Mouse (Mus musculus) skeletal muscle tissue, postnatal 0 days (tissue): ENCODE data around the gene Nup188. TPM values are rescaled to one million over a fixed set of nuclear protein-coding genes. Genes with fewer than 3 reads are reported as not detected.

Source experiments
- microRNA-seq, 2 experiments: library from miRNA; unstranded; fragments of <30 nt; microRNA quantifications; one replicate each; pipeline ENCODE4; 2016
- polyA plus RNA-seq: library from polyadenylated mRNA; unstranded; fragments of >200 nt; fragmentation: Nextera tagmentation; extraction: Ambion mirVana; gene quantifications from 2 replicates; pipeline ENCODE4 v1.2.1, GENCODE M21; 2015

The Nup188 gene
- polyA plus RNA-seq, result 8.8 and 9.5 TPM in 2 replicates

DNA sequence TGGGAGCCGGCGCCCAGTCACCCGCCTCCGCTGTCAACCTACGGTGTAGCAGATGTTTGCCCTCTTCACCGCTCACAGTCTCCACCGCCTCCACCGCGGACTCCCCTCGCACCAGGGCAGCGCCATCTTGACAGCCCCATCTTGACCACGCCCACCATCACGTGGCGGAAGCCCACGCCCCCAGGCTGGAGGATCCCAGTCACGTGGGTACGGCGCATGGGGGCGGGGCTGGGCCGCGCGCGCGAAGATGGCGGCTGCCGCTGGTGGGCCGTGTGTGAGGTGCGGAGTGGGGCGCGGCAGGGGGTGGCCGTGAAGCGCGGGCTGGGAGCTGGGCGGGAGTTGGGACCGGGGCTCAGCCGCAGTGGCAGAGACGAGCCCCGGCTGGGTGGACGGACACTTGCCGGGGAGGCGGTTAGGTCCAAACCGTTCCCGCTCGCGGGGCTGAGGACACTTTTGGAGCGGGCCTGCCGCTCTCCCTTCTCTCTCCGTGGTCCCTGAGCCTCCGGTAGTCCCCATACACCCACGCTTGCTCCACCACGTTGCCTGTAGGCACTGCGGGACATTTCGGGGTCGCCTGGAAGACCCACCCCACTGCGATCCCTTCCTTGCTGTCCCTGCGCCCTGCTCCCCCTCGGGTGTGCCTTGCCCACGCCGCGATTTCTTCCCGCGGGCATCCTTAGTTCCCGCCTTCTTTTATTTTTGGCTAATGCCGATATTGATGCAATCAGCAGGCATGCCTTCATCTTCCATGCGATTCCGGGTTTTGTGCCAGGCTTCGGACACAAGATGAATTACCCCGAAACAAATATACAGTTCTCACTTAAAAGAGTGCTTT is at the start of gene Nup188, which contains the start of gene Dolk:
Gene Nup188, plus strand, starts transcription at position 206 of the 835 bp plus-strand sequence.
Gene Dolk, minus strand, starts transcription at position 143 of the 835 bp plus-strand sequence.

DNA sequence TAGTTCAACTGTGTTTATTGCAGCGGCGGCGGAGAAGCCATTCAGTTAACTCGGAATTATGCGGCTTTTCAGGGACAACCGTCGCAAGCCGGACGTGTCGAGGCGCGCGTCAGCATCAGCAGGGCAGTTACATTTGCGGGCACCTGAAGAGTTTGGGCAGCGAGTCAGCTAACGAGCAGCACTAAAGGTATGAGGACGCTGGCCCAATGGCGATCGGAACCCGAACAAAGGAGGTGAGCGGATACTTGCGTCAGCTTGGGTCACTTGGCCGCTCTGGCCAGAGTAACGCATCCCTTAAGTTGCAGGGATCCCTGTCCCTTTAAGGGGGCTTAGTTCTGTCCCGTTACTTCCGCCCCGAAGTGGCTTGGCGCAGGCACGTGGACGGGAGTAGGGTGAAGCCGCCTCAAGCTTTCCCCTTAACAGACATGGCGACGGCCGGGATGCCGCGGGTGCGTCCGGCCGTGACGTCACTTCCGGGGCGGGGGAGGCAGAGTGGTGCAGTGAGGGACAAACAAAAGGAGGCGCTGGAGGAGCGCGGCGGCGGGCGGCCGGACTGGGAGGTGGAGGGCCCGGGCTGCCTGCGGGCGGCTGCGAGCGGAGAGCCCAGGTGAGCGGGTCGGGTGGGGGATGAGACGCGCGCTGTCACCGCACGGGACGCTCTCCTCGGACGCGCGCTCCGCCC is 48.9 kb upstream of the Nup188 start, which contains the start of gene Lrrc8a:
Gene Lrrc8a, plus strand, starts transcription at position 517 of the 682 bp plus-strand sequence.

DNA sequence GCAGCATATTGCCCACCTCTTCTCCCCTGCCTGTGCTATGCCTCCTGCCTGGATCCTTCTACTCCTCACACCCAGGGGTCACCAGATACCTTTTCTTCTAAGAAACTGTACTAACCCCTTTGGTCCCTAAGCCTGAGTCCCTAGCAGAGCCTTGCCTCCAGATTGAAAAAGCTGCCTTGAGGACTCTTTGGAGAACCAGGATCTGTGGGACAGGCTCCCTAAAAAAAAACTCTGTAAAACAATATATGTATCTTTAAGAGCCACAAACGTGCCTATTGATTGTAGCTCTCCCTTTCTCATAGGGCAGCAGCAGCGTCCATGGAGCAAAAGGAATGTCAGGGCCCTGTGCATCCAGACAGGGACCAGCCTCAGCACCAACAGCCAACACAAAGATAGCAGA is 45.9 kb upstream of the Nup188 start, which contains the start of gene Gm28035:
Gene Gm28035, plus strand, starts transcription at position 301 of the 400 bp plus-strand sequence.

DNA sequence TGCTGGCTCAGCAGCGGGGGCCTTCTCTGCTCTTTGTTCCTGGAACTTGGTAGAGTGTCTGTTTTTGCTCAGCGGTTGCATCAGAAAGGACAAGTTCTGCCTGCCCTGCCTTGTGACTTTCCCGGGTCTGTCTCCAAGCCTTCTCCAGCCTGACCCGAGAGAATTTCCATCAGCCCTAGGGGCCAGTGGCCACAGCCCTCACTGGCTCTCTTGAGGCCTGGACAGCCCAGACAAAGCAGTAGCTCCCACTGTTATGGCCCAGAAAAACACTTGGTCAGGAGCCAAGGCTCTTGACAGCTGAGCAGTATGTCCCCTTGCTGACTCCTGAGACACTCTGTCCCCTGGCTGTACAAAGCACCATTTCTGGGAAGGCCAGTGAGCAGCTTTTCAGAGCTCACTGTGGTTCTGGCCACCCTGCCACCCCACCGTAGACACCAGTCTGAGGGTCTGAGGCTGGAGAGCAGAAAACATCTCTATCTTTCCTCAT is 20.4 kb upstream of the Nup188 start, which contains the start of gene Phyhd1:
Gene Phyhd1, plus strand, starts transcription at position 437 of the 487 bp plus-strand sequence.

GRCm38 (mm10) chr2:30280743-30281142 is 5.5 kb upstream of the Nup188 start, which contains the start of gene Gm28038:
Gene Gm28038, plus strand, starts transcription at chr2:30281043.

GRCm38 (mm10) chr2:30358533-30359531 is 72.6 kb downstream of the Nup188 start, which contains the start of gene Sh3glb2:
Gene Sh3glb2, minus strand, starts transcription at chr2:30359337.

DNA sequence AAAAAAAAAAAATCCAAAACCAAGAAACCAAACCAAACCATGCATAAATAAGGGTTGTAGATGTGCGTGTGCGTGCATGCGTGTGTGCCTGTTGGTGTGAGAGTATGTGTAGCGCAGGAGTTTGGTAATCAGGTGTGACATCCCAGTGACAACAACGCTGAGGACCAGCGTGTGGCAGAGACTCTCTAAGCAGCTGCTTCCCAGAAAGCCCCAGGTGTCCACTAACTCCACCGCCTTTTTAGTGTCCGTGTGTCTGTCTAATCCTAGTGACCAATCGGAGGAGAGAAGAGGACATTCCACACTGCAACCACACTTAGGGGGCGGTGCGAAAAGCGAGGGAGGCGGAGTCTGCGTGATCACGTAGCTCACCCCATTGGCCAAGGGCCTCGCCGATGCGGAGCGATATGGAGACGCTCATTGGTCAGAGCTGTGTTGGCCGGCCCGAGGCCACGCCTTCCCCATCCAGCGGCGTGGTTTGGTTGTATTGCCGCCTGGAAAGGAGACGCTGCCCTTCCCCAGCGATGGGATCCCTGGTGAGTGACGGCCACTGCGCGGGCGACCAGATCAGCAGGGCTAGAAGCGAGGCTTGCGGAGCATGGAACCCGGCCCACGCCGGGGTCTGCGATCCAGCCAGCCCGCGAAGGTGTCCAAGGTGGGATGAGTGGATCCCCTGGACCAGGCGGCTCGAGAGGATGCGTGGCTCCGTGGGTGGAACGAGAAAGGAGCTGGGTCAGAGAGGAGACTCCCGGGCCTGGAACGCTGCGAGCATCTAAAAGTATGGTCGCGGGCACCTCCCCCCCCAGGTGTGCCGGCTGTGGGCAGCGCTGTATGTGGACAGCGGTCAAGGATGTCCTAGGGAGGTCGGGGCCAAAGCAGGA is 77.8 kb downstream of the Nup188 start, which contains the start of gene Miga2:
Gene Miga2, plus strand, starts transcription at position 461 of the 878 bp plus-strand sequence.

DNA sequence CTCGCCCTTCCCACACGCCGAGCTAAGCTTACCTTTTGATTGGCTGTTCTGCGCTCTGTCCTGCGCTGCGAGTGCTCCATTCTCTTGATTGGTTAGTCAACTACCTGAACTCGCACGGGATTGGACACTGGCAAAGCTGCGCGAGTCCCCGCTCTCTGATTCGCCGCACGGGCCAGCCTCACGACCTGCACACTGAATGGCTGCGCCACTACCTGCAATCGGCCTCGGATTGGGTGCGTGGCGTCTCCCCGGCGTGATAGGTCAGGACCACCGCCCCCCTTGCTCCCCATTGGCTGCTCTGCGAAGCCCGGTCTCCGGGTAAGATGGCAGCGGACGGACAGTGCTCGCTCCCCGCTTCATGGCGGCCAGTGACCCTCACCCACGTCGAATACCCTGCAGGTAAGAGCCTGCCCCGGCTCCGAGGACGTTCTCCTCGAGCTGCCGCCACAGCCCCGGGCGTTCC is 105.9 kb downstream of the Nup188 start, which contains the start of gene Dolpp1:
Gene Dolpp1, plus strand, starts transcription at position 141 of the 463 bp plus-strand sequence.

Small RNA genes lying within 50 kb of the gene (microRNA-seq; reads per million reads assigned to microRNA genes)
- 0 reads per million in 2 experiments for gene Gm47292

Other genes with a start within 250 kb of the Nup188 start
- 12.5 and 13.9 TPM in 2 replicates for gene Wdr34, start 237.5 kb upstream of the Nup188 start, polyA plus RNA-seq
- gene Set, start 229.0 kb upstream of the Nup188 start, polyA plus RNA-seq, result 133 and 153 TPM in 2 replicates
- 3.1 and 3.2 TPM in 2 replicates for gene Pkn3, start 208.7 kb upstream of the Nup188 start, polyA plus RNA-seq
- gene Zdhhc12, start 192.7 kb upstream of the Nup188 start, polyA plus RNA-seq, result 7.4 and 9.1 TPM in 2 replicates
- 3.4 and 4.3 TPM in 2 replicates for gene Zer1, start 161.8 kb upstream of the Nup188 start, polyA plus RNA-seq
- gene Tbc1d13, start 152.7 kb upstream of the Nup188 start, polyA plus RNA-seq, result 2.5 and 4.2 TPM in 2 replicates
- gene Endog, start 114.9 kb upstream of the Nup188 start, polyA plus RNA-seq, result 52.5 and 63.3 TPM in 2 replicates
- 14.9 and 20.0 TPM in 2 replicates for gene Spout1, start 107.9 kb upstream of the Nup188 start, polyA plus RNA-seq
- 9.6 TPM in 2 replicates for gene Kyat1, start 80.5 kb upstream of the Nup188 start, polyA plus RNA-seq
- gene Lrrc8a, start 48.7 kb upstream of the Nup188 start, polyA plus RNA-seq, result 17.7 and 19.1 TPM in 2 replicates
- gene Gm28035, start 45.8 kb upstream of the Nup188 start, polyA plus RNA-seq, result 0.10 and 0.16 TPM in 2 replicates
- gene Phyhd1, start 20.2 kb upstream of the Nup188 start, polyA plus RNA-seq, result 22.3 and 22.4 TPM in 2 replicates
- not detected in 2 replicates for gene Gm28038, start 5.4 kb upstream of the Nup188 start, polyA plus RNA-seq
- 27.4 and 34.2 TPM in 2 replicates for gene Dolk, start 63 bp upstream of the Nup188 start, polyA plus RNA-seq
- gene Sh3glb2, start 72.9 kb downstream of the Nup188 start, polyA plus RNA-seq, result 52.3 and 73.6 TPM in 2 replicates
- gene Miga2, start 77.8 kb downstream of the Nup188 start, polyA plus RNA-seq, result 14.9 and 16.2 TPM in 2 replicates
- gene Dolpp1, start 105.9 kb downstream of the Nup188 start, polyA plus RNA-seq, result 16.2 and 19.4 TPM in 2 replicates
- gene Crat, start 129.4 kb downstream of the Nup188 start, polyA plus RNA-seq, result 227 and 232 TPM in 2 replicates
- 84.5 and 101 TPM in 2 replicates for gene Ptpa, start 129.6 kb downstream of the Nup188 start, polyA plus RNA-seq
- gene Ier5l, start 187.8 kb downstream of the Nup188 start, polyA plus RNA-seq, result 2.1 and 2.8 TPM in 2 replicates